Mouse (Mus musculus): Measurements from ENCODE around the gene Pbsn. TPM values are rescaled to one million over a fixed set of nuclear protein-coding genes. Genes with fewer than 3 reads are reported as not detected.

The Pbsn gene
- polyA plus RNA-seq, 1 experiment from 2014 or later: not detected

- Histone ChIP-seq H3K4me2 (no peak overlapping the region), H3K4me3 (ENCODE audit: low read depth, low read length) (no peak overlapping the region), H3K27ac (ENCODE audit: low read depth, low read length) (no peak overlapping the region), H3K9ac (ENCODE audit: low read length) (no peak overlapping the region), H3K27me3 (ENCODE audit: control insufficient read depth, insufficient read depth, low read length) (no peaks in the 10 kb centered on the region), H3K4me1 (ENCODE audit: control insufficient read depth, insufficient read depth, low read length) (no peaks in the 10 kb centered on the region; the same call in 1 of the 2 replicates), H3K36me3 (ENCODE audit: control insufficient read depth, insufficient read depth, low read length) (no peaks in the 10 kb centered on the region), H3K9me3 (ENCODE audit: control insufficient read depth, low read length) (no peaks in the 10 kb centered on the region)
- DNase-seq (ENCODE audit: low spot score, missing footprints): no peak
- no peak for ATAC-seq (ENCODE audit: low FRiP score)
Observed at GRCm38 (mm10) chrX:77797801-77798200, 55.6 kb downstream of the Pbsn start.

- DNase-seq (ENCODE audit: low spot score, missing footprints): no peak
- Histone ChIP-seq H3K4me1 (ENCODE audit: control insufficient read depth, insufficient read depth, low read length) (no peaks in the 10 kb centered on the region; the same call in 1 of the 2 replicates), H3K27ac (ENCODE audit: low read depth, low read length) (no peak overlapping the region), H3K36me3 (ENCODE audit: control insufficient read depth, insufficient read depth, low read length) (no peaks in the 10 kb centered on the region), H3K4me2 (no peak overlapping the region), H3K27me3 (ENCODE audit: control insufficient read depth, insufficient read depth, low read length) (no peaks in the 10 kb centered on the region), H3K9me3 (ENCODE audit: control insufficient read depth, low read length) (no peaks in the 10 kb centered on the region), H3K4me3 (ENCODE audit: low read depth, low read length) (no peak overlapping the region), H3K9ac (ENCODE audit: low read length) (no peak overlapping the region)
- ATAC-seq (ENCODE audit: low FRiP score): no peak
- 71% methylated on average over 1 of the region's 1 CpGs for WGBS
Observed at GRCm38 (mm10) chrX:77796916-77797315, 56.5 kb downstream of the Pbsn start.

- Histone ChIP-seq H3K4me2 (peak within 1 kb of the TSS; percentile 56), H3K27me3 (ENCODE audit: control insufficient read depth, insufficient read depth, low read length) (no peaks in the 10 kb centered on the region), H3K4me1 (ENCODE audit: control insufficient read depth, insufficient read depth, low read length) (no peaks in the 10 kb centered on the region; the same call in 1 of the 2 replicates), H3K27ac (ENCODE audit: low read depth, low read length) (no peak within 1 kb of the TSS), H3K36me3 (ENCODE audit: control insufficient read depth, insufficient read depth, low read length) (no peaks in the 10 kb centered on the region), H3K9ac (ENCODE audit: low read length) (peak within 1 kb of the TSS; percentile 67), H3K4me3 (ENCODE audit: low read depth, low read length) (peak within 1 kb of the TSS; percentile 52), H3K9me3 (ENCODE audit: control insufficient read depth, low read length) (no peaks in the 10 kb centered on the region)
- ATAC-seq (ENCODE audit: low FRiP score) (peak; percentile 81), DNase-seq (ENCODE audit: low spot score, missing footprints) (peak; percentile 90)
- WGBS: 26% methylated on average over 18 of the region's 19 CpGs
Observed at GRCm38 (mm10) chrX:77796238-77796835, 57.1 kb downstream of the Pbsn start, which contains the start of gene Prkx. Prkx (minus strand) TSS chrX:77796278.

GRCm38 (mm10) chrX:77795858-77796174 lies 57.6 kb downstream of the Pbsn start:
- 30% methylated on average over 28 of the region's 30 CpGs for WGBS
- ATAC-seq (ENCODE audit: low FRiP score): peak; percentile 97
- H3K36me3 ChIP-seq (ENCODE audit: control insufficient read depth, insufficient read depth, low read length): no peaks in the 10 kb centered on the region
- H3K4me2 ChIP-seq: peak overlapping the region; percentile 56
- peak overlapping the region; percentile 52 for H3K4me3 ChIP-seq (ENCODE audit: low read depth, low read length)
- H3K4me1 ChIP-seq (ENCODE audit: control insufficient read depth, insufficient read depth, low read length): no peaks in the 10 kb centered on the region; the same call in 1 of the 2 replicates
- peak overlapping the region; percentile 67 for H3K9ac ChIP-seq (ENCODE audit: low read length)
- no peaks in the 10 kb centered on the region for H3K27me3 ChIP-seq (ENCODE audit: control insufficient read depth, insufficient read depth, low read length)
- DNase-seq (ENCODE audit: low spot score, missing footprints): peak; percentile 94
- H3K27ac ChIP-seq (ENCODE audit: low read depth, low read length): no peak overlapping the region
- H3K9me3 ChIP-seq (ENCODE audit: control insufficient read depth, low read length): no peaks in the 10 kb centered on the region

GRCm38 (mm10) chrX:77794962-77795857 lies 58.2 kb downstream of the Pbsn start:
- Histone ChIP-seq H3K9ac (ENCODE audit: low read length) (peak overlapping the region; percentile 67), H3K4me2 (peak overlapping the region; percentile 56), H3K36me3 (ENCODE audit: control insufficient read depth, insufficient read depth, low read length) (no peaks in the 10 kb centered on the region), H3K27ac (ENCODE audit: low read depth, low read length) (no peak overlapping the region), H3K27me3 (ENCODE audit: control insufficient read depth, insufficient read depth, low read length) (no peaks in the 10 kb centered on the region), H3K4me3 (ENCODE audit: low read depth, low read length) (peak overlapping the region; percentile 52), H3K4me1 (ENCODE audit: control insufficient read depth, insufficient read depth, low read length) (no peaks in the 10 kb centered on the region; the same call in 1 of the 2 replicates), H3K9me3 (ENCODE audit: control insufficient read depth, low read length) (no peaks in the 10 kb centered on the region)
- ATAC-seq (ENCODE audit: low FRiP score) (peak; percentile 83), DNase-seq (ENCODE audit: low spot score, missing footprints) (peak; percentile 90)
- WGBS: 19% methylated on average over 58 of the region's 61 CpGs

GRCm38 (mm10) chrX:77788675-77789074 lies 64.7 kb downstream of the Pbsn start:
- 91% methylated on average over 3 of the region's 3 CpGs for WGBS
- Histone ChIP-seq H3K4me2 (no peak overlapping the region), H3K36me3 (ENCODE audit: control insufficient read depth, insufficient read depth, low read length) (no peaks in the 10 kb centered on the region), H3K27ac (ENCODE audit: low read depth, low read length) (no peak overlapping the region), H3K4me3 (ENCODE audit: low read depth, low read length) (no peak overlapping the region), H3K4me1 (ENCODE audit: control insufficient read depth, insufficient read depth, low read length) (no peaks in the 10 kb centered on the region), H3K9me3 (ENCODE audit: control insufficient read depth, low read length) (no peaks in the 10 kb centered on the region), H3K27me3 (ENCODE audit: control insufficient read depth, insufficient read depth, low read length) (no peaks in the 10 kb centered on the region), H3K9ac (ENCODE audit: low read length) (no peak overlapping the region)
- DNase-seq (ENCODE audit: low spot score, missing footprints) (no peak), ATAC-seq (ENCODE audit: low FRiP score) (no peak)

Other genes with a start within 250 kb of the Pbsn start
- 16.2 and 18.6 TPM in 2 replicates for gene Prkx, start 57.3 kb downstream of the Pbsn start, polyA plus RNA-seq (2014; fragmentation: Nextera tagmentation; extraction: Ambion mirVana)
- gene Gm14744, start 11.1 kb upstream of the Pbsn start, polyA plus RNA-seq (2014; fragmentation: Nextera tagmentation; extraction: Ambion mirVana): not detected in 2 replicates
- gene 5430402E10Rik, start 71.4 kb upstream of the Pbsn start, polyA plus RNA-seq (2014; fragmentation: Nextera tagmentation; extraction: Ambion mirVana): not detected in 2 replicates
- gene Obp1a, start 237.8 kb upstream of the Pbsn start, polyA plus RNA-seq (2014; fragmentation: Nextera tagmentation; extraction: Ambion mirVana): not detected in 2 replicates